Mouse (Mus musculus) limb, embryonic 15.5 days (tissue): ENCODE measurements around the gene Mum1. TPM values are rescaled to one million over a fixed set of nuclear protein-coding genes. Genes with fewer than 3 reads are reported as not detected.

Source experiments
- ATAC-seq: fragments of 200-750 bp; cut with Nextera tagmentation; 2 replicates; pipeline ENCODE4 v1.8.0; 2017; ENCODE audit warnings: low read depth, moderate TSS enrichment; ENCODE audit not compliant: insufficient number of reproducible peaks, low FRiP score, low TSS enrichment
- H3K27ac ChIP-seq: fragments of 300-500 bp; sonication (generic); 2 replicates; pipeline ENCODE4 v1.5.1; 2015; ENCODE audit warnings: moderate library complexity, mild to moderate bottlenecking, inconsistent platforms
- H3K27me3 ChIP-seq: fragments of 300-500 bp; sonication (generic); 2 replicates; pipeline ENCODE4 v1.6.1; 2015; ENCODE audit warnings: inconsistent platforms
- H3K36me3 ChIP-seq: fragments of 300-500 bp; sonication (generic); 2 replicates; pipeline ENCODE4 v1.6.1; 2015; ENCODE audit warnings: inconsistent platforms
- H3K4me1 ChIP-seq: fragments of 300-500 bp; sonication (generic); 2 replicates; pipeline ENCODE4 v1.6.1; 2015; ENCODE audit warnings: inconsistent platforms
- H3K4me2 ChIP-seq: fragments of 300-500 bp; sonication (generic); 2 replicates; pipeline ENCODE4 v1.6.1; 2015; ENCODE audit warnings: mild to moderate bottlenecking, inconsistent platforms
- H3K4me3 ChIP-seq: fragments of 300-500 bp; sonication (generic); 2 replicates; pipeline ENCODE4 v1.5.1; 2015; ENCODE audit warnings: mild to moderate bottlenecking, inconsistent platforms
- H3K9ac ChIP-seq: fragments of 300-500 bp; sonication (generic); 2 replicates; pipeline ENCODE4 v1.6.1; 2015; ENCODE audit warnings: inconsistent platforms
- H3K9me3 ChIP-seq: fragments of 300-500 bp; sonication (generic); 2 replicates; pipeline ENCODE4 v1.6.1; 2016; ENCODE audit warnings: inconsistent platforms
- WGBS: fragments of 180-500 bp; shearing (Covaris S2); methylation state at CpG from one replicate; pipeline ENCODE4 v1.1.7; 2015; 5-methylcytosine and 5-hydroxymethylcytosine counted together
- polyA plus RNA-seq: library from polyadenylated mRNA; unstranded; fragments of >200 nt; fragmentation: Nextera tagmentation; extraction: Ambion mirVana; gene quantifications from 2 replicates; pipeline ENCODE4 v1.2.1, GENCODE M21; 2015

Mum1 gene
- polyA plus RNA-seq, 1 experiment from 2014 or later = 67.6 TPM

DNA sequence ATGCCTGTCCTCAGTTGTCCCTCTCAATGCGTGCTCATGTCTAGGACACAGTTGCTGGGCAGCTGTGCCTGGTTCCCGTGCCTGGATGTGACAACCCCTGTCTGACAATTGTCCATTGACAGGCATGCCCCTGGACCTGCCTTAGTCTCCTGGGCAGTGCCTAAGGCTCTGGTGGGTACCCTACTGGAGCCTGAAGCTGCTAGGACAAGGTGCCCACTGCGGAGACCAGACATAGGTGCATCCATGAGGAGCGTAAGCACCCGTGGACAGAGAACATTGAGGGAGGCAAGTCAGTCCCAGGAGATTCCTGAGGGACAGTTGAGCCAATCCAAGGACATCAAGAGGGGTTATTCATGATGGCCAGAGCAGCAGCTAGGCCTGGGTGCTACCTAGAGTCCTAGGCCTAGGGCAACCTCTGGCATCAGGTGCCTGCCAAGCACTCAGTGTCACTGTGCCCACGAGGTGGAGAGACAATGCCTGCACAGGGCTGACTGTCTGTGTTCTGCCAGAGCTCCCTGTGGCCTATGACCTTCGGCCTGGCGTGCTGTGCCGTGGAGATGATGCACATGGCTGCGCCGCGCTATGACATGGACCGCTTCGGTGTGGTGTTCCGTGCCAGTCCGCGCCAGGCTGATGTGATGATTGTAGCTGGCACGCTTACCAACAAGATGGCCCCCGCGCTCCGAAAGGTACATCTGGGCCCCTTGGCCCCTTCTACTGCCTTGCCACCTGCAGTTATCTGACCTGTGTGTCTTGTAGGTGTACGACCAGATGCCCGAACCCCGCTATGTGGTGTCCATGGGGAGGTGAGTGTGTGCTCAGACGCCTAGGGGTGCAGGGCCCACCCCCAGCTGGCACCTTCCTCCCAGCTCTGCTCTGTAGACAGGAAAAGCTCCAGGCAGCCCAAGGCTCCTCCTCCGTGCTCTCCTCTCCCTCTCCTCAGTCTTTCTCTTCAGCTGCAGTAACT is 28.4 kb downstream of the Mum1 start:
- Histone ChIP-seq H3K27ac (no peak overlapping the region), H3K9me3 (no peaks in the 10 kb centered on the region), H3K4me1 (peaks cover 21% of the 10 kb centered on the region), H3K4me3 (no peak overlapping the region), H3K4me2 (no peak overlapping the region), H3K27me3 (no peaks in the 10 kb centered on the region), H3K36me3 (peaks cover 67% of the 10 kb centered on the region), H3K9ac (no peak overlapping the region)
- ATAC-seq = no peak
- 94% methylated on average over 26 of the region's 26 CpGs for WGBS

DNA sequence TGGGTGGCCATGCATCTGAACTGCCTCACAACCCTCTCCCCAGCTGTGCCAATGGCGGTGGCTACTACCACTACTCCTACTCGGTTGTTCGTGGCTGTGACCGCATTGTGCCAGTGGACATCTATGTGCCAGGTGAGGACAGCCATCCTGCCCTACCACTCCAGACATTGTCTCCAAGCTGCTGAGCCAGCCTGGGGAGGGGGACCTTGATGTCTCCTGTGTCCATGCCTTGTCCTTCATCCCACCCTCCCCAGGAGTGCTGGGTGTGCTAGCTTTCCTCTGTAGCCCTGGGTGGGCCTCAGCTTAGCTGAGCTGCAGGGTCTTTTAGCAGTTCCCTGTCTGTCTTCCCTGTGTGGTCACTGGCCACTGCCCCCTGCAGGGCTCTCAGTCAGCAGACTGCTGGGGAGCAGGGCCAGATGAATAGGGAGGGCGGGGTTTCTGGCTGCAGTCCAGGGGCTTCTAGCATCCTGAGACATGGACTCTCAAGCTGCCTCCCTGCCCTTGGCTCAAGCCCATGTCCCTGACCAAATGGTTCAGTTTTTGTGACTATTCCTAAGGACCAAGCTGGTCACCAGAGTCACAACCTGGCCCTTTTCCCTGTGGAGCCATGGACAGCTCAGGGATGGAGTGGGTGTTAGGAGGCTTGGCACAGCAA is 29.8 kb downstream of the Mum1 start:
- H3K4me2 ChIP-seq = no peak overlapping the region
- H3K27ac ChIP-seq = no peak overlapping the region
- peaks cover 21% of the 10 kb centered on the region for H3K4me1 ChIP-seq
- H3K27me3 ChIP-seq = no peaks in the 10 kb centered on the region
- H3K4me3 ChIP-seq = no peak overlapping the region
- no peak for ATAC-seq
- no peaks in the 10 kb centered on the region for H3K9me3 ChIP-seq
- no peak overlapping the region for H3K9ac ChIP-seq
- WGBS = 87% methylated on average over 5 of the region's 5 CpGs
- peaks cover 67% of the 10 kb centered on the region for H3K36me3 ChIP-seq

DNA sequence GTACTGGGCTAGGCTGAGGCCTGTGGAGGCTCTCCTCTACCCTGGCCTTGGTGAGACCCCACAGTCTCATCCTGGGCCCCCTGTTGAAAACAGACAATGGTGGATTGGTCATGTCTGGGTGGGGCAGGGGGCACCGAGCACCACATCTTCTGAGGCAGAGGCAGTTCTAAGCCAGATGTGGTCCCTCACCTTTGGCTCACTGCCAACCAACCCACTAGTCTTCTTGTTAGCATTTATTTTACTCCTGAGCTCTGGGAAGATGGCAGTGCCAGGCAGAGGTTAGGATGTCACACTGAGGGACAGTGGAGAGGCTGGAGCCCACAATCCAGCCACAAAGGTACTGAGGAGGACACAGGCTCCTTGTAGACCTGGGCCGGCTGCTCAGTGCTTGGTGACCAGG is 31.7 kb downstream of the Mum1 start:
- no peak overlapping the region for H3K9ac ChIP-seq
- peaks cover 34% of the 10 kb centered on the region for H3K4me1 ChIP-seq
- no peak overlapping the region for H3K27ac ChIP-seq
- no peaks in the 10 kb centered on the region for H3K9me3 ChIP-seq
- ATAC-seq = no peak
- no peaks in the 10 kb centered on the region for H3K27me3 ChIP-seq
- H3K4me2 ChIP-seq = no peak overlapping the region
- H3K36me3 ChIP-seq = peaks cover 62% of the 10 kb centered on the region
- H3K4me3 ChIP-seq = no peak overlapping the region
- WGBS = 62% methylated on average over 2 of the region's 2 CpGs

- ATAC-seq = no peak
- peak overlapping the region; percentile 92 for H3K4me2 ChIP-seq
- H3K36me3 ChIP-seq = peaks cover 53% of the 10 kb centered on the region
- 0 out of 2 replicates have a peak overlapping the region, but pooled peaks have one; percentile 2 for H3K9ac ChIP-seq
- H3K4me1 ChIP-seq = peaks cover 39% of the 10 kb centered on the region
- 88% methylated on average over 14 of the region's 14 CpGs for whole genome bisulfite sequencing
- no peaks in the 10 kb centered on the region for H3K27me3 ChIP-seq
- H3K27ac ChIP-seq = no peak overlapping the region
- H3K9me3 ChIP-seq = no peaks in the 10 kb centered on the region
- H3K4me3 ChIP-seq = peak overlapping the region; percentile 55; the same call in 1 of the 2 replicates
Observed at GRCm38 (mm10) chr10:80258752-80259462, 32.7 kb downstream of the Mum1 start.

- no peaks in the 10 kb centered on the region for H3K27me3 ChIP-seq
- 0 out of 2 replicates have a peak overlapping the region, but pooled peaks have one; percentile 62 for H3K9ac ChIP-seq
- peak overlapping the region; percentile 99; the same call in 1 of the 2 replicates for H3K27ac ChIP-seq
Observed at GRCm38 (mm10) chr10:80259463-80259805, 33.2 kb downstream of the Mum1 start.

DNA sequence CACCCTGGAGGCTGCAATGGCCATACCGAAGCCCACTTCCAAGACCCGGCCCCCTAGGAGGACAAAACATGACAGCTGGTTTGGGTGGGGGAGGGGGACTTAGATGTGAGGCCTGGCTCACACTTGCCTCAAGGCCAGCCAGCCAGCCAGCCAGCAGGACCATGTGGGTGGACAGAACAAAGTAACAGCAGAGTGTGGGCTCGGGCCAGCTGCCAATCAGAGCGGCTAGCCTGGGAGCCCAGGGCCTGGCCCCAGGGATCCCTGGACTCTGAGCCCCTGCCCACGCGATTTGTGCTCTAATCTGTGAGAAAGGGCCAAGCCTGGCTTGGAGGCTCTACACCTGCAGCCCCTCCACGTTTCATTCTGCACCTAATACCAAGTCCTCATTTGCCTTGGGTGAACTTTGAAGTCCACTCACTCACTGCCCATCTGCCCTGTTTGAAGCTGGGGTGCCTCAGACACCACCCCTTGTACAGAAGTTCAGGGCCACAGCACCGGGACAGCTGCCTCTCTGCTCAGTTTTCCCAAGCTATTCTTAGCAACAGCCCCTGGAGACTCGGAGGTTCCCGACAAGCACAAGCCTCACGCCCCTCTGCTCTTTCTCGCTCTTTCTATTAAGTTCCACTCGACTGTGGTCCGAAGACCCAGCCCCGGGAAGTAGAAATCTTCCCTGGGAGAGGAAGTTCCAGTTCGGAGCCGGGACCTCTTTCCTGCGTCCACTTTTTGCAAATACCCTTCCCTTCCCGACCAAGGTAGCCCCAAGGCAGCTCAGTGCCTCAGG is 33.8 kb downstream of the Mum1 start:
- 8% methylated on average over 19 of the region's 19 CpGs for WGBS

More at GRCm38 (mm10) chr10:80259463-80259805, 33.2 kb downstream of the Mum1 start:
- Histone ChIP-seq H3K4me2 (peak overlapping the region; percentile 92), H3K4me1 (peaks cover 42% of the 10 kb centered on the region), H3K36me3 (peaks cover 48% of the 10 kb centered on the region), H3K9me3 (no peaks in the 10 kb centered on the region), H3K4me3 (peak overlapping the region; percentile 55)
- ATAC-seq = no peak
- 74% methylated on average over 6 of the region's 6 CpGs for WGBS

DNA sequence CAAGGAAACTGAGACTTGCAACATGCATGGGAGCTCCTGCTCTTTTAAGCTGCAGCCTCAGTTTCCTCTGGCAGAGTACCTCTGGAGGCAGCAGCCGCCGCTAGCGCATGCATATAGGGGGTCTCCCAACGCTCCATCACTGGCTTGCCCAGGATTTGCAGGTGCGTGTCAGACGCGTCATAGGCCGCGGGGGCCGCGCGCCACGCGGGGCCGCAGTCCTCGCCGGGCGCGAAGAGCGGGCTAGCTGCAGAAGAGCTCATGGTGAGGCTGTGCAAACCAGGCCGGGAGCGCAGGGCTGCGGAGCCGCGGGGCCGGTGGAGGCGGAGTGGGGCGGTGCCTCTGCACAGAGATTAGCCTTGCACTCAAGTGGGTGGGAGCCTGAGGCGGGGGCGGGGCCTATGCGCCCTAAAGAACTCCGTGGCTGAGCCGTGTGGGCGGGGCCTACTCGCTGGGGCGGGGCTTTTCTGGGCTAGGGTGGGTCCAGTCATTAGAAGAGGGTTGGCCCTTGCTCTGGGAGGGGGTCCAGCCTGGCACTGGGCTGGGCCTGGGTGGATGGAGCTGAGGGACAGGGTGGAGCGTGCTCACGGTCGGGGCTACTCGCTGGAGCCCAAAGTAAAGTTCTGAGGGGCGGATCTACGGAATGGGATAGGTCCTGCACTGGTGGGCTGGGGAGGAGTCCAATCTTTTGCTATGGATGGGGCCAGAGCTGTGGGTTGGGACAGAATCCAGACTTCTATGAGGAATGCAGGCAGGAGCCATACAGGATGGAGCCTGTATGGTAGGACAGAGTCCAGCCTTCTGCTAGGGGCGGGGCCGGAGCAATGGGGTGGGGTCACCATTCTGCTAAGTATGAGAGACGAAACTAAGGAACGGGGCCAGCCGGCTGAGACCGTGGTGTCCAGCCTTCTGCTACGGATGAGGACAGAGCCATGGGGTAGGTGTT is 34.7 kb downstream of the Mum1 start, which contains the start of the genes Gamt and Dazap1:
Gene Gamt (minus strand): TSS at position 371 of the 943 bp plus-strand sequence.
Gene Dazap1 (plus strand): TSS at position 845 of the 943 bp plus-strand sequence.
- Histone ChIP-seq H3K36me3 (peaks cover 33% of the 10 kb centered on the region), H3K4me3 (peak within 1 kb of the TSS; percentile 55), H3K27ac (peak within 1 kb of the TSS; percentile 99), H3K9ac (peak within 1 kb of the TSS; percentile 62), H3K4me2 (peak within 1 kb of the TSS; percentile 92), H3K9me3 (no peaks in the 10 kb centered on the region), H3K4me1 (peaks cover 47% of the 10 kb centered on the region), H3K27me3 (no peaks in the 10 kb centered on the region)
- ATAC-seq = peak; percentile 94
- WGBS = 0% methylated on average over 44 of the region's 49 CpGs

More for the DNA sequence above, 33.8 kb downstream of the Mum1 start:
- Histone ChIP-seq H3K9ac (peak overlapping the region; percentile 62), H3K27me3 (no peaks in the 10 kb centered on the region), H3K36me3 (peaks cover 42% of the 10 kb centered on the region), H3K4me1 (peaks cover 42% of the 10 kb centered on the region), H3K9me3 (no peaks in the 10 kb centered on the region), H3K4me2 (peak overlapping the region; percentile 92), H3K27ac (peak overlapping the region; percentile 99), H3K4me3 (peak overlapping the region; percentile 55)
- no peak for ATAC-seq

DNA sequence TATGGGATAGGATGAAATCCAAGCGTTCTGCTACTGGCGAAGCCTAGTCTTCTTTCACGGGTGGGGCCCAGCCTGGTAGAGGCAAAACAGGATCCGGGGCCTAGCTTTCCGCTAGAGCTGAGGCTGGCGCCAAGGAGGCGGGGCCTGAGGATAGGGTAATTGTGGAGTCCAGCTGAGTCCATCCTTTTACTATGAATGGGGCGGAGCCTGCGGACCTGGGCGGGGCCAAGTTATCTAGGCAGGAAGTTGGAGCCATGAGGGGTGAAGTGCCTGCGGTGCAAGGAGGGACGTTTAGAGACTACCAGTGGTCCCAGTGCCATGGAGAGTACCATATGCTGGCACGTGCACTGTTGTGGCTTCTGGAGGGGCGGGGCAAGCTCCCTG is 35.3 kb downstream of the Mum1 start:
- H3K36me3 ChIP-seq = peaks cover 26% of the 10 kb centered on the region
- H3K9ac ChIP-seq = peak overlapping the region; percentile 55
- no peaks in the 10 kb centered on the region for H3K27me3 ChIP-seq
- H3K27ac ChIP-seq = peak overlapping the region; percentile 99
- no peaks in the 10 kb centered on the region for H3K9me3 ChIP-seq
- peaks cover 51% of the 10 kb centered on the region for H3K4me1 ChIP-seq
- peak overlapping the region; percentile 55 for H3K4me3 ChIP-seq
- peak overlapping the region; percentile 92 for H3K4me2 ChIP-seq
- ATAC-seq = peak; percentile 67
- WGBS = 1% methylated on average over 14 of the region's 14 CpGs

GRCm38 (mm10) chr10:80262169-80262568 is 35.9 kb downstream of the Mum1 start:
- H3K4me3 ChIP-seq = peak overlapping the region; percentile 55
- H3K4me1 ChIP-seq = peaks cover 56% of the 10 kb centered on the region
- peaks cover 20% of the 10 kb centered on the region for H3K36me3 ChIP-seq
- H3K4me2 ChIP-seq = peak overlapping the region; percentile 92
- H3K9ac ChIP-seq = 0 out of 2 replicates have a peak overlapping the region, but pooled peaks have one; percentile 55
- H3K27ac ChIP-seq = peak overlapping the region; percentile 99
- ATAC-seq = no peak
- 72% methylated on average over 12 of the region's 12 CpGs for WGBS
- no peaks in the 10 kb centered on the region for H3K9me3 ChIP-seq
- no peaks in the 10 kb centered on the region for H3K27me3 ChIP-seq

DNA sequence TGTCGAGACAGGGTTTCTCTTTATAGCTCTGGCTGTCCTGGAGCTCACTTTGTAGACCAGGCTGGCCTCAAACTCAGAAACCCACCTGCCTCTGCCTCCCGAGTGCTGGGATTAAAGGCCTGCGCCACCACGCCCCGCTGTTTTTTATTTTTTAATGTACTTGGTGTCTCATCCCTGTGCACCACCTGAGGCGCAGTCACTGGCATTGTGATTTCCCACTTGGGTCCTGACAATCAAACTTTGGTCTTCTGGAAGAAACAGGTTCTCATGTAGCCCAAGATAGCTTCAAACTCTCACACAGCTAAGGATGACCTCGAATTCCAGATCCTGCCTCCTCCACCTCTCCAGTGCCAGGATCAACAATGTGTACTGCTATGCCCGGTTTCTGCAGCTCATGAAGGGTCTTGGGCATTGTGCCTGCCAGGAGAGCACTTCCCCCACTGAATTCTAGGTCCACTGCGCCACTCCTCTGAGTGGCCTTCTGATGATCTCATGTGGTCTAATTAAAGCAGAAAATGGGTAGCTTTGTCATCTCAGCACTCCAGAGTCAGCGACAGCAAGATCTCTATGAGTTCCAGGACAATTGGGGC is 36.6 kb downstream of the Mum1 start:
- 91% methylated on average over 10 of the region's 10 CpGs for WGBS
- ATAC-seq = no peak
- Histone ChIP-seq H3K4me1 (peaks cover 63% of the 10 kb centered on the region), H3K27me3 (no peaks in the 10 kb centered on the region), H3K9ac (no peak overlapping the region), H3K4me3 (no peak overlapping the region), H3K9me3 (no peaks in the 10 kb centered on the region), H3K36me3 (peaks cover 15% of the 10 kb centered on the region), H3K27ac (no peak overlapping the region), H3K4me2 (no peak overlapping the region)
